Mouse (Mus musculus) hematopoietic multipotent progenitor cell, adult 10-12 weeks (in vitro differentiated cells): ENCODE results near the gene Fshr. TPM values are rescaled to one million over a fixed set of nuclear protein-coding genes. Genes with fewer than 3 reads are reported as not detected.

Experiments used
- polyA plus RNA-seq: library from polyadenylated mRNA; stranded (reverse); fragments of >175 nt; gene quantifications from 2 replicates; pipeline ENCODE4 v1.2.3, GENCODE M21; 2012; ENCODE audit warnings: low replicate concordance

Gene Fshr
- polyA plus RNA-seq = not detected in 2 replicates

GRCm38 (mm10) chr17:89200575-89200974 lies at the start of gene Fshr:
Fshr (minus strand) TSS chr17:89200675.

